Mouse (Mus musculus): ENCODE data around the gene Tmem121b.

DNA sequence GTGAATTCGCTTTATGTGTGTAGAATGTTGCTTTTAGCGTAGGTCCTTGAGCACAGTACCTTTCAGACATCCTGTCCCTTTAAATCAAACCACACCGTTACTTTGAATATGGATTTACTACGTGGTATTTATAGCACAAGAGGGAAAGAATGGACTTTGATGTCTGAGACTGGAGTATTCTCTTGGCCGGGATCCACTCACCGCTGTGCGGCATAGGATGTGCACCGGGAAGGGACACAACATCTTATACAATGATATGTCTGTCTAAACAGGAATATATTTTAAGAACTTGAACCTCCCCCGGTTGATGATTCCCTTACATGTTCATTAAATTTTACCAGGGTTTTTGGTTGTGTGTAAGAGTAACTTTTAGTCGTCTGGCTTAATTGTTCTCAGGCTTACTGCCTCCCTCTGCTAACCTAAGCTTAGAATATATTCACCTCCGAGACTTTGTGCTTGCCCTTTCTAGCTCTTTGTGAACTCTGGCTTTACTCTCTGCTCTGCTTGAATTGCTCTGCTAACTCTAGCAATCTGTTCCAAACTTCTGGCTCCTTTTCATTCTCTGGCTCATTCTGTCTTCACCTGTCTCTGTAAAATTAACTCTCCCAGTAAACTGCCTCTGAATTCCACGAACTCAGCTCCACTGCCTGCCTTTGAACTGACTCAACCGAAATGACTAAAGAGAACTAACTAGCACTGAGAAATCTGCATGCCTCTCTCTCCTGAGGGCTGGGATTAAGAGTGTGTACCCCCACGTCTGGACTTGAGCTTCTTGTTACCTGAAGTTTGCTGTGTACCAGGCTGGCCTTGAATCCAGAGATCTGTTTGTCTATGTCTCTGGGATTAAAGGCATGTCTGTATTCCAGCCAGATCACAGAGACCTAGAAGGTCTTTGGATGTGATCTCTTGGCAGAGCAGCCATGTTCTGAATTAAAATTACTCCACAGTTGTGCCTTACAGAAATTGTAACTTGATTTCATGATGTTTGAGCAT lies 49.9 kb downstream of the Tmem121b start:
- TF ChIP-seq CTCF (IDR thresholded peaks at IDR 0.05; ENCODE audit: low read depth) (no peak), EP300 (IDR thresholded peaks at IDR 0.05; ENCODE audit: low read depth) (no peak)
